Mouse (Mus musculus) ZHBTc4 (cell line): ENCODE measurements at regions not wholly inside any gene's neighbourhood (a gene's known extent, or its start where the extent isn't known, plus 50 kb on each side); places are given as distances from the start of the nearest gene placed in this dataset.

ENCODE experiments used
- DNase-seq: peaks from one replicate; pipeline ENCODE4 v3.0.0-alpha.2; 2011; ENCODE audit warnings: low read depth, low spot score

DNA sequence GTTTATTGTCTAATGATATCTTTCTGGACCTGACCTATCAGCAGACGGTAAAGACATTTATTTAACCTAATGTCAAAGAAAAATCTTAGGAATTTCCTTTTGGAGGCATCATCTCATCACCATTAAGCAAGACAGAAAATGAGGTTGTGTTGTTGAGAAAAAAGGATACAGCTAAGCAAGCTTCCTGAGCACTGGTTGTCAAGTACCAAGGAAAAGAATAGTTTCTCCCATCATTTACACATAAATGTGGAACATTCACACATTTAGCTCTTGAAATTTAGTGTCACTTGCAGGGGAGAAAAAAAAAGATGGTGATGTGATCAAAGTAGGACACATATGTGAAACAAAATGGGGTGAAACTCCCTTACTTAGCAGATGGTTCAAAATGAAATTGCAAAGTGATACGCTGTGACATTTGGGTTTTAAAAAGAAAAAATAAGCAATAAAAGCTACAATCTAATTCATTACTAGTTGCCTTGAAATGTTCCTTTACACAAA lies 157.7 kb upstream of the 1700009N14Rik start:
- no peak for DNase-seq

- DNase-seq: peak; percentile 9
Measured at GRCm38 (mm10) chr4:39310131-39310530, 140.0 kb upstream of the 1700009N14Rik start.

- no peak for DNase-seq
Measured at GRCm38 (mm10) chr4:39344401-39345138, 105.5 kb upstream of the 1700009N14Rik start.

DNA sequence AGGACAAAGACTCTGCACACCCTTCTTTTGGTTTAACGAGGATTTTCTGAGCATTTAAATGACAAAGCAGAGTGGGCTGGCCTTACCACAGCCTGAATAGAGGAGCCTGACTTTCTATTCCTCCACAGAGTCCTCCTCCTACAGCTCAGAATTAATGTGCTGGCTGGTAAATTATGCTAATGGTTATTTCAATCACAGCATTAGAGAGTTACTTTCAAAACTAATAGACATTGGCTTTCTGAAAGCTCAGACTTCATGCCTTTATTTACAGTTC lies 105.0 kb upstream of the 1700009N14Rik start:
- DNase-seq: peak; percentile 6

DNA sequence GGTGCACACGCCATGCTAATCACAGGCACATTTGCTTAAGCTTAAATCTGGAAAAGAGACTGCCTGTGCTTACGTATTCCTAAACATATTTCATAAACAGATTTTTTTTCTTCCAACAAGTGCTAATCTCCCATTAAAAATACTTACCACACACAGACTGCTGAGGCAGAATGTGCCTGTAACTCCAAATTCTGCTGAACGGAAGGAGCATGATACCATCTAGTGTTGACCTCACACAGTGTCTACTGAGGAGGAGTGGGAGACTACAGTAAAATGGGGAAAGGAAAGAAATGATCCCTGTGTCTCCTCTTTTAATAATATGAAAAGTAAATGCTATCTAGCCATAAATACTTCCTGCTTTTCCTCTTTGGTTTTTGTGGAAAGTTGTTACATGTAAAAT lies 81.9 kb upstream of the 1700009N14Rik start:
- DNase-seq: no peak

GRCm38 (mm10) chr4:39380771-39381170 lies 69.3 kb upstream of the 1700009N14Rik start:
- DNase-seq: peak; percentile 19

DNA sequence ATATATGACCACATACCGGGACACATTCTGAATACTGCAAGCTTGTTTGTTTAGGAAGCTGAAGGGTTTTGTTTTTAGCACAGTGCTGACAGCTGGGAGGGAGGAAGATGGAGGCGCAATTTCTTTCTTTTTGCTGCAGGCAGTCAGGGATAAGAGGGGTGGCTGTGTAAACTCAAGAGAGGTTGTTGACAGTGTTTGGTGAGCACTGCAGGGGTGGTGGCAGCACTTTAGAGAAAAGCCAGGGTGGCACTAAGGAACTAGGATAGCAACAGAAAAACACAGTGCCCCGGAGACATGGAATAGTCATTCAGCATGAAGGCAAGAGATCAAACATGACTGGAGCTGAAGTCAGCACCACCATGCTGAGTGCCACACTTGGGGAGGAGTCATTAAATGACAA lies 51.9 kb upstream of the 1700009N14Rik start:
- DNase-seq: no peak
